Mouse (Mus musculus) liver, adult 2 months (tissue): ENCODE data around the gene Gm27021.

ENCODE experiments used
- CTCF ChIP-seq: fragments of 200-500 bp; IDR thresholded peaks from 2 replicates; pipeline ENCODE4 v1.5.1; 2011; ENCODE audit warnings: low read depth, low read length, control low read depth
- POLR2A ChIP-seq: fragments of 200-500 bp; IDR thresholded peaks from 2 replicates; pipeline ENCODE4 v1.6.1; 2011; ENCODE audit warnings: low read length, control low read depth; ENCODE audit not compliant: insufficient read depth; ENCODE audit errors: extremely low read depth

- TF ChIP-seq POLR2A (no peak), CTCF (no peak)
Measured at GRCm38 (mm10) chr8:120686576-120686975, 18.7 kb upstream of the Gm27021 start.
